16 mouse cellular contexts compared by ENCODE assay signal in genomic region chr10:44582736-44583135, GRCm38 (mm10).
"Had no signal": no experiment of that assay in that cellular context is flagged by ENCODE, and none has a peak within 500 bp of the region (broad histone marks: within the 10 kb centered on the region; RNA-seq: fewer than 3 reads in every experiment).

No protein-coding gene starts in this region.

- H3K27ac ChIP-seq: layer of hippocampus, adult 2 months; limb, embryonic 12.5 days; midbrain, embryonic 12.5 days; neural tube, embryonic 13.5 days; stomach, postnatal 0 days had no signal

- H3K4me1 ChIP-seq: limb, embryonic 12.5 days; megakaryocyte, embryonic 14.5 days; midbrain, embryonic 12.5 days; neural tube, embryonic 13.5 days had no signal

- H3K4me3 ChIP-seq: layer of hippocampus, adult 2 months; limb, embryonic 12.5 days; megakaryocyte, embryonic 14.5 days; midbrain, embryonic 12.5 days; neural tube, embryonic 13.5 days had no signal

- H3K36me3 ChIP-seq: limb, embryonic 12.5 days; midbrain, embryonic 12.5 days; neural tube, embryonic 13.5 days had no signal

- DNase-seq: kidney, adult 18-20 months; kidney, postnatal 10 days; kidney, postnatal 4 days; lung, embryonic 14.5 days; lung, postnatal 10 days; lung, postnatal 4 days; right cerebral cortex, adult 18-20 months; right cerebral cortex, postnatal 25 days; thymus, postnatal 4 days had no signal

- ATAC-seq: midbrain, embryonic 16.5 days had no signal

- H3K27me3 ChIP-seq: limb, embryonic 12.5 days; megakaryocyte, embryonic 14.5 days; midbrain, embryonic 12.5 days; neural tube, embryonic 13.5 days had no signal

- H3K9me3 ChIP-seq: limb, embryonic 12.5 days; megakaryocyte, embryonic 14.5 days; midbrain, embryonic 12.5 days; neural tube, embryonic 13.5 days had no signal

- H3K9ac ChIP-seq: limb, embryonic 12.5 days; lung, embryonic 14.5 days; midbrain, embryonic 12.5 days; neural tube, embryonic 13.5 days had no signal

- H3K4me2 ChIP-seq: limb, embryonic 12.5 days; lung, embryonic 14.5 days; midbrain, embryonic 12.5 days; neural tube, embryonic 13.5 days had no signal
